Mouse (Mus musculus) spleen, adult 2 months (tissue): ENCODE data around the gene Ufsp1. TPM values are rescaled to one million over a fixed set of nuclear protein-coding genes. Genes with fewer than 3 reads are reported as not detected.

Experiments
- DNase-seq, 2 experiments: peaks; one replicate each; pipeline versions ENCODE4 v3.0.0 to v3.0.0-alpha.2; 2012 to 2021; ENCODE audit warnings: low spot score in 2 of 2, low read depth in 1 of 2
- H3K27ac ChIP-seq: fragments of 200-500 bp; 2 replicates; pipeline ENCODE4 v1.5.1; 2012; ENCODE audit warnings: low read length, inconsistent platforms; ENCODE audit not compliant: insufficient read depth
- H3K27me3 ChIP-seq: fragments of 200-500 bp; 2 replicates; pipeline ENCODE4 v1.6.1; 2012; ENCODE audit warnings: mild to moderate bottlenecking, moderate library complexity, low read length, inconsistent platforms; ENCODE audit not compliant: control insufficient read depth, insufficient read depth
- H3K36me3 ChIP-seq: fragments of 200-500 bp; 2 replicates; pipeline ENCODE4 v1.6.1; 2012; ENCODE audit warnings: mild to moderate bottlenecking, low read length, inconsistent platforms; ENCODE audit not compliant: control insufficient read depth, insufficient read depth
- H3K4me1 ChIP-seq: fragments of 200-500 bp; 2 replicates; pipeline ENCODE4 v1.6.1; 2011; ENCODE audit warnings: inconsistent platforms; ENCODE audit not compliant: control insufficient read depth, insufficient read depth, insufficient read length
- H3K4me3 ChIP-seq: fragments of 200-500 bp; 2 replicates; pipeline ENCODE4 v1.5.1; 2011; ENCODE audit warnings: mild to moderate bottlenecking, inconsistent platforms; ENCODE audit not compliant: insufficient read depth, insufficient read length; ENCODE audit errors: extremely low read depth
- CTCF ChIP-seq: fragments of 200-500 bp; IDR thresholded peaks from 2 replicates; pipeline ENCODE4 v1.5.1; 2011; ENCODE audit warnings: mild to moderate bottlenecking, inconsistent platforms; ENCODE audit not compliant: insufficient read depth, insufficient read length, insufficient replicate concordance; ENCODE audit errors: extremely low read depth
- POLR2A ChIP-seq: fragments of 200-500 bp; IDR thresholded peaks from 2 replicates; pipeline ENCODE4 v1.6.1; 2011; ENCODE audit warnings: low read depth, low read length, inconsistent platforms
- WGBS: fragments of 180-500 bp; shearing (Covaris S2); methylation state at CpG from one replicate; pipeline ENCODE4 v1.1.7; 2018; 5-methylcytosine and 5-hydroxymethylcytosine counted together
- polyA plus RNA-seq: library from polyadenylated mRNA; depleted of rRNA; stranded (reverse); fragments of >200 nt; gene quantifications from 2 replicates; pipeline ENCODE4 v1.2.3, GENCODE M21; 2012; rRNA removed

Ufsp1 gene
- polyA plus RNA-seq, 1 experiment: 10.3 TPM

GRCm38 (mm10) chr5:137339290-137339979 is 45.0 kb downstream of the Ufsp1 start:
- Histone ChIP-seq H3K4me3 (peak overlapping the region; percentile 2; the same call in 1 of the 2 replicates), H3K27ac (peak overlapping the region; percentile 18; the same call in 1 of the 2 replicates)

GRCm38 (mm10) chr5:137340222-137340621 is 45.8 kb downstream of the Ufsp1 start:
- no peak overlapping the region for H3K4me3 ChIP-seq
- DNase-seq: no peak
- no peaks in the 10 kb centered on the region for H3K36me3 ChIP-seq
- H3K4me1 ChIP-seq: peaks cover 12% of the 10 kb centered on the region; the same call in 1 of the 2 replicates
- TF ChIP-seq CTCF: no peak
- TF ChIP-seq POLR2A: no peak
- WGBS: 83% methylated on average over 6 of the region's 6 CpGs
- no peak overlapping the region for H3K27ac ChIP-seq
- no peaks in the 10 kb centered on the region for H3K27me3 ChIP-seq

More at GRCm38 (mm10) chr5:137339290-137339979, 45.0 kb downstream of the Ufsp1 start:
- Histone ChIP-seq H3K27me3 (no peaks in the 10 kb centered on the region), H3K36me3 (no peaks in the 10 kb centered on the region), H3K4me1 (peaks cover 12% of the 10 kb centered on the region; the same call in 1 of the 2 replicates)
- WGBS: 40% methylated on average over 22 of the region's 22 CpGs
- TF ChIP-seq CTCF (no peak), POLR2A (no peak)
- no peak for DNase-seq

GRCm38 (mm10) chr5:137342407-137343012 is 48.1 kb downstream of the Ufsp1 start:
- peaks cover 13% of the 10 kb centered on the region; the same call in 1 of the 2 replicates for H3K4me1 ChIP-seq
- no peaks in the 10 kb centered on the region for H3K36me3 ChIP-seq
- H3K27ac ChIP-seq: no peak overlapping the region
- H3K4me3 ChIP-seq: no peak overlapping the region
- H3K27me3 ChIP-seq: no peaks in the 10 kb centered on the region
- no peak for DNase-seq
- no peak for TF ChIP-seq POLR2A
- no peak for TF ChIP-seq CTCF
- 73% methylated on average over 7 of the region's 7 CpGs for WGBS

GRCm38 (mm10) chr5:137343412-137343811 is 49.0 kb downstream of the Ufsp1 start:
- Histone ChIP-seq H3K27me3 (no peaks in the 10 kb centered on the region), H3K27ac (no peak overlapping the region), H3K4me3 (no peak overlapping the region), H3K36me3 (no peaks in the 10 kb centered on the region), H3K4me1 (peaks cover 13% of the 10 kb centered on the region; the same call in 1 of the 2 replicates)
- no peak for TF ChIP-seq POLR2A
- WGBS: 92% methylated on average over 5 of the region's 5 CpGs
- DNase-seq: no peak

GRCm38 (mm10) chr5:137343869-137344268 is 49.4 kb downstream of the Ufsp1 start:
- no peak for DNase-seq
- TF ChIP-seq POLR2A (no peak), CTCF (no peak)

More at GRCm38 (mm10) chr5:137343869-137344268, 49.4 kb downstream of the Ufsp1 start:
- H3K27me3 ChIP-seq: no peaks in the 10 kb centered on the region
- peaks cover 9% of the 10 kb centered on the region; the same call in 1 of the 2 replicates for H3K4me1 ChIP-seq
- no peaks in the 10 kb centered on the region for H3K36me3 ChIP-seq
- no peak overlapping the region for H3K27ac ChIP-seq
- no peak overlapping the region for H3K4me3 ChIP-seq

Other genes with a start within 250 kb of the Ufsp1 start
- gene Ap1s1, start 248.5 kb upstream of the Ufsp1 start, polyA plus RNA-seq: 15.0 and 16.2 TPM in 2 replicates
- 1.6 and 2.1 TPM in 2 replicates for gene Serpine1, start 222.4 kb upstream of the Ufsp1 start, polyA plus RNA-seq
- 26.6 and 28.6 TPM in 2 replicates for gene Trim56, start 178.4 kb upstream of the Ufsp1 start, polyA plus RNA-seq
- gene Muc3, start 145.3 kb upstream of the Ufsp1 start, polyA plus RNA-seq: 0.07 TPM in 1 of 2 replicates, not detected in the other
- gene Muc3a, start 82.2 kb upstream of the Ufsp1 start, polyA plus RNA-seq: 2.6 and 4.0 TPM in 2 replicates
- 23.1 and 24.1 TPM in 2 replicates for gene Ache, start 7.1 kb upstream of the Ufsp1 start, polyA plus RNA-seq
- 172 and 175 TPM in 2 replicates for gene Srrt, start 13.0 kb downstream of the Ufsp1 start, polyA plus RNA-seq
- gene Trip6, start 19.8 kb downstream of the Ufsp1 start, polyA plus RNA-seq: 19.8 and 20.6 TPM in 2 replicates
- gene Slc12a9, start 39.0 kb downstream of the Ufsp1 start, polyA plus RNA-seq: 25.8 and 29.7 TPM in 2 replicates
- 13.5 and 14.8 TPM in 2 replicates for gene Ephb4, start 55.5 kb downstream of the Ufsp1 start, polyA plus RNA-seq
- gene Zan, start 182.4 kb downstream of the Ufsp1 start, polyA plus RNA-seq: 0.02 and 0.06 TPM in 2 replicates
- 26.6 and 40.1 TPM in 2 replicates for gene Pop7, start 207.9 kb downstream of the Ufsp1 start, polyA plus RNA-seq
- 40.3 and 49.8 TPM in 2 replicates for gene Gigyf1, start 223.9 kb downstream of the Ufsp1 start, polyA plus RNA-seq
- not detected in 2 replicates for gene Epo, start 238.6 kb downstream of the Ufsp1 start, polyA plus RNA-seq
- gene Gnb2, start 238.9 kb downstream of the Ufsp1 start, polyA plus RNA-seq: 762 and 932 TPM in 2 replicates